Mouse (Mus musculus) left cerebral cortex, adult 2 months (tissue): Measurements from ENCODE around the gene Tspan31. TPM values are rescaled to one million over a fixed set of nuclear protein-coding genes. Genes with fewer than 3 reads are reported as not detected.

Source experiments
- DNase-seq, 2 experiments: peaks; one replicate each; pipeline ENCODE4 v3.0.0; 2021 to 2022; ENCODE audit warnings: low spot score in 2 of 2, mixed read lengths in 1 of 2; ENCODE audit errors: extremely low spot score in 1 of 2
- H3K27ac ChIP-seq: fragments of 200-600 bp; 2 replicates; pipeline ENCODE4 v1.8.1; 2022
- H3K4me3 ChIP-seq: fragments of 200-600 bp; 2 replicates; pipeline ENCODE4 v1.8.1; 2022
- CTCF ChIP-seq: fragments of 200-600 bp; IDR thresholded peaks from 2 replicates; pipeline ENCODE4 v1.8.1; 2022; ENCODE audit warnings: antibody characterized with exemption, mild to moderate bottlenecking, moderate library complexity
- intact Hi-C: fragments of 180-260 bp; cut with DNase I; formaldehyde crosslinking; loops from one replicate; pipeline ENCODE4 v1.15.1; 2025
- long read RNA-seq, 2 experiments: library from polyadenylated mRNA; stranded (forward); transcript quantifications; one replicate each; pipeline ENCODE4 v2.0.0; 2021; ENCODE audit warnings: borderline mapping rate in 2 of 2
- total RNA-seq, 2 experiments: library from RNA; stranded (reverse); gene quantifications; 2 replicates each; pipeline ENCODE4 v1.2.3; 2021

Tspan31 gene
- 10 to 100 TPM; 63.7 to 64.4 TPM for total RNA-seq
- long read RNA-seq, experiment 1, transcript Tspan31-201 (6 exons, 1,556 nt) = major isoform, 61 of 76 reads
- long read RNA-seq, experiment 1, partial matches to known transcripts = 4 of 76 reads
- long read RNA-seq, experiment 1, other reads (novel, unspliced or antisense) = 11 of 76 reads
- long read RNA-seq, experiment 2, transcript Tspan31-201 (6 exons, 1,556 nt) = major isoform, 32 of 46 reads
- long read RNA-seq, experiment 2, partial matches to known transcripts = 8 of 46 reads
- long read RNA-seq, experiment 2, other reads (novel, unspliced or antisense) = 5 of 46 reads

DNA sequence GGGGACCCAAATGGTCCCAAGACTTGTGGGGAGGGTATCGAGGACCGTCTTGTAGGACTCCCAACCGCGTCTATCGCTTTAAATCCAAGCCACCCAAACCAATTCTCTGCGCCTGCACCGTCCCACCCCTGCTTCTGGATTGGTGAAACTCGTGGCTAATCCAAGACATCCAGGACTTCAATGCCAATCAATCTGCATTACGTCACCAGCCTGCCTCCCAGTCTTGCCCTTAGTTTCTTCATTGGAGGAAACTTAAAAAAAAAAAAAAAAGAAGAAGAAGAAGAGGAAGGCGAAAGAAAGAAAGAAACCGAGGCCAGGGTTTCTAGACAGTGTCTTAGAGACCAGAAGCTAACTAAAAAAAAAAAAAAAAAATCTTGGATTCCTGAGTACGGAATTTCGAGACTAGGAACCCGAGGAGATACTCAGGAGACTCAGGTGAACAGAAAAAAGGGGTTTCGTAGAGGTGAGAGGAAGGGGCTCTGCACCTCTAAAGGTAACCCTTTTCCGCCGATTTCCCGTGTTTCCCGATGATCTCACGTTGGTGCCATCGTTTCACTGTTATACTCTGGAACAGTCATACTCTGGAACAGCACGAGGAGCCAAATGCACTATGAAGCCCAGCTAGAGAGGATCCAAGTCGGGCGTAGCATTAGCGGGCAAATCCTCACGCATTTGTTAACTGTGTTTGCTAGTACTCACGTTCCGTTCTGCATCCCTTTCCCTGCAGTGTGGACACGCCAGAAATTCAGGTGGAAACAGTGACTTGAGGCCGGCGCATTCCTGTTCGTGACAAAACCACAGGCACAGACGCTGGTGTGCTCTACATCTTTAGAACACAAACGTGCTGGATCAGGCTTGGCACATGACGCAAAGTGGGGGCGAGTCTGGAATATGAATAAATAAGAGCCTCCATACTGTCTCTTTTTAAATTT, at the start of gene Tspan31:
TSS of gene Tspan31 (minus strand) at position 75 of the 932 bp plus-strand sequence.
- Histone ChIP-seq H3K27ac (peak within 1 kb of the TSS; percentile 90), H3K4me3 (peak within 1 kb of the TSS; percentile 71)
- peak; percentile 82 to 89 for DNase-seq
- intact Hi-C loops = no loop called here
- no peak for TF ChIP-seq CTCF

DNA sequence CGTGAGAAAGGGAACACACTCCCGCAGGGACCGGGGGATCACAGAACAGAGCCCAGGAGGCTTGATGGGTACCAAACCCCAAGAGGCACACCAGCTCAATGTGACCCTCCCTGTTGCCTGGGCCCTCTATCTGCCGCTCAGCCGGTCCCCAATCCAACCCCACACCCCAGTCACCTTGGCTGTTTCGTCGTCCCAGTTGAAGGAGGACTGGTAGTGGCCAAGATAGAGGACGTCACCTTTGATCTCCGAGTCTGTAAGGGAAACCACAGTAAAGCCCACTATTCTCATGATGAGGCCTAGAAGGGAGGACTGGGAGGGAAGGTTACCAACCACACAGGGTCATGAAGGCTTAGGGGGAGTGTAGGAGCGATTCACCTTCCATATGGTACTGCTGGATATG, 49.2 kb upstream of the Tspan31 start:
- no peak overlapping the region for H3K4me3 ChIP-seq
- no peak overlapping the region for H3K27ac ChIP-seq
- DNase-seq = no peak
- intact Hi-C loops = no loop called here
- no peak for TF ChIP-seq CTCF

DNA sequence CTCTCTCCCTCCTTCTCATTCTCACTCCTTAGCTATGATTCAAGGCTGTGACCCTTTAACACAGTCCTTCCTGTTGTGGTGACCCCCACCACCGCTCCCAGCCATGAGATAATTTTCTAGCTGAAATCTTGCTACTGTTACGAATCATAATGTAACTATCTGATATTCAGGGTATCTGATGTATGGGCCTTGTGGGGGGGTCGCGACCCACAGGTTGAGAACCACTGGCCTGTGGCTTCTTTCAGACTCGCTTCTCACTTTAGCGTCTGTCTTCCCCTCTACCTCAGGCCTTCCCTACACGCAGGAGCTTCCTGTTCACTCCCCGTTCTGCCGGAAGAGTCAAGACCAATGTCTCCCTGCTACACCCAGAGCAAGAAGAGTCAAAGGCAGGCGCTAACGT, 48.4 kb upstream of the Tspan31 start:
- no peak for TF ChIP-seq CTCF
- DNase-seq = no peak
- no peak overlapping the region for H3K4me3 ChIP-seq
- no peak overlapping the region for H3K27ac ChIP-seq
- intact Hi-C loops = no loop called here

DNA sequence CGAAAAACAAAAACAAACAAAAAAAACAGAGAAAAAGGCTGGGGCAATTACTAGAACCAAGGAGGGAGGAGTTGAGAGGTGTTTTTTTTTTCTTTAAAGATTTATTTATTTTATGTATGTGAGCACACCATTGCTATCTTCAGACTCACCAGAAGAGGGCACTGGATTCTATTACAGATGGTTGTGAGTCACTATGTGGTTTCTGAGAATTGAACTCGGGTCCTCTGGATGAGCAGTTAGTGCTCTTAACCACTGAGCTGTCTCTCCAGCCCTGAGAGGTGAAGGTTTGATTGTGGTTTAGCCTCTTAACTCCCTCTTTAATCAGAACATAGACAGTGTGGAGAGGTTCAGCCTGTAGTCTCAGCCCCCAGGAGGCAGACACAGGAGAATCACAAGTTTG, 45.0 kb upstream of the Tspan31 start:
- TF ChIP-seq CTCF = peak; percentile 40
- intact Hi-C loops = no loop called here
- no peak overlapping the region for H3K27ac ChIP-seq
- H3K4me3 ChIP-seq = no peak overlapping the region
- no peak for DNase-seq

DNA sequence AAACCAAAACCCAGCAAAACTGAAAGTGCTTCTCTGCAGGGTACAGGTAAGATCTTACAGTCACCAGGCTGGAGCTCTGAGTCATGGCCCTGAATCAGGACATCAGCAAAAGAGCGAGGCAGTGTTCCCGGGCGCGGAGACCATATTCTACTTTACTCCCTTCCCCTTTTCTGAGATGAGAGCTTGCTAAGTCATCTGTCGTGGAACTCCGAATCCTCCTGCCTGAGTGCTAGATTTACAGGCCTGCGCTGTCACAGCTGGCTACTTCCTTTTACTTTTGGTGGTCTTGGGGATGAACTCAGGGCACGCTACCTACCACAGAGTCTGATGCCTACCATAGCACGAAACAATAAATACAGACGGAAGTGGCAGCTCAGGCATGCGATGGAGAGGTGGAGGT, 44.3 kb upstream of the Tspan31 start:
- no peak for TF ChIP-seq CTCF
- no peak for DNase-seq
- intact Hi-C loops = no loop called here

DNA sequence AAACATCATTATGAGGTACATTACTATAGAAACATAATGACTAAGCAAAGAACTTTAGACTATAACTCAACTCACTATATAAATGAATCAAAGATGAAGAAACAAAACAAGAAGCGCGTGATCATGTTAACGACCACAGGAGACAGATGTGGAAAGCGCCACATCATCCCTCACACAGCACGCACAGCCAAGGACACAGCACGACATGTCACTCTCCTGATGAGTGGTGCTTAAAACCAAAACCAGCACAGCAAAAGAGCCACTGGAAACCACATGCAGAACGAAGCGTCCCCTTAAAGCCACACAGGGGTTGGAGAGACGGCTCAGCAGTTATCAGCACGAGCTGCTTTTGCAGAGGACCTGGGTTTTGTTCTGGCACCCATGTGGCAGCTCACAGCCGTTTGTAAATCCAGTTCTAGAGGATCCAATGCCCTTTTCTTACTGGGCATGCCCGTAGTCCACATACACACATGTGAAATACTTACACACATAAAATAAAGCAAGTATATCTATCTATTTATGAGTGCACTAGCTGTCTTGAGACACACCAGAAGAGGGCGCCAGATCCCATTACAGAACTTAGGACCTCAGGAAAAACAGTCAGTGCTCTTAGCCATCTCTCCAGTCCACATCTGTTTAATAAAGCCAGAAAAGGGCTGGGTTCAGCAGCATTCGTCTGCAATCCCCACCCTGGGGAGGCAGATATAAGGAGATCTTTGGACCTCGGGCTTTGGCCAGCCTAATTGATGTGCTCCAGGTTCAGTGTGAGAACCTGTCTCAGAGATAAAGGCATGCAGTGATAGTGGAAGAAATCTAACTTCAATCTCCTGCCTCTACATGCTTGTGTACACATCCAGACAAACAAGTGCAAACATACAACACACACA, 41.2 kb upstream of the Tspan31 start:
- intact Hi-C loops = no loop called here
- peak; percentile 59 for TF ChIP-seq CTCF
- no peak overlapping the region for H3K27ac ChIP-seq
- no peak for DNase-seq
- H3K4me3 ChIP-seq = no peak overlapping the region

More for the DNA sequence above, 44.3 kb upstream of the Tspan31 start:
- H3K27ac ChIP-seq = no peak overlapping the region
- no peak overlapping the region for H3K4me3 ChIP-seq

DNA sequence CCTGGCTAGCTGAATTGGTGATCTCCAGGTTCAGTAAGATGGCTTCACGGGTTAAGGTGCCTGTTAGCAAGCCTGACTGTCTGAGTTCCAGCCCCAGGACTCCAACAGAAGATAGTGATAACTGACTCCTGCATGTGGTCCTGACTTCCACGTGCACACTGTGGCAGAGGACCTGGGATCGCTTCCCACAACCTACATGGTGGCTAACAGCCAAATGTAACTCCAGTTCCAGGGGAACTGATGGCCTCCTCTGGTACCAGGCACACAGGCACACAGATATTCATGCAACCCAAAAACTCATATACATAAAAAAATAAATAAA, 38.2 kb upstream of the Tspan31 start:
- no peak for DNase-seq
- TF ChIP-seq CTCF = no peak
- H3K27ac ChIP-seq = no peak overlapping the region
- H3K4me3 ChIP-seq = no peak overlapping the region
- intact Hi-C loops = no loop called here

DNA sequence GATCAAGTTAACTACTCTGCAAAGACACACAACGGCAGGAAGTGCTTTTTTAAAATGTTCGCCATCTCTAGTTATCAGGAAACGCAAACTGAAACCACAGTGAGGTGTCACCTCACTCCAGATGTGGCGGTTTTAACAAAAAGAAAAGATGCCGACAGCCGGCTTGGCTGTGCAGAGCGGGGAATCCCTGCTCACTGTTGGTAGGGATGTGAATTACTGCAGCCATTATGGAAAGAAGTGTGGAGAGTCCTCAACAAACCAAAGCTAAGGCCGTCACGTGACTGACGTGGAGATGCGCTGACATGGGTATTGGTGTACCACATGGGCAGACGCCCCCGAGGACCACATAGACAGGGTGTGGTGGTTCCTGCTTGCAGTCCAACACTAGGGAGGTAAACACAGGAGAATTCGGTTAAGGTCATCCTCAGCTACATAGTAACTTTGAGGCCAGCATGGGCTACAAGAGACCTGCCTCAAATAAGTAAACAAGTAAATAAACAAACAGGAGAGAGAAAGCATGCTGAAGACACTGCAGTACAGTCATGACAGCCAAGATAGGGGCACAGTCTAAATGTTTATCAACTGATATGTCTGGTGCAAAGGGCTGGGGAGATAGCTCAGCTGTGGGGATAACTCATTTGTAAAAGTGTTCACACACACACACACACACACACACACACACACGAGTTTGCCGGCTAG, 37.6 kb upstream of the Tspan31 start:
- intact Hi-C loops = no loop called here
- Histone ChIP-seq H3K27ac (no peak overlapping the region), H3K4me3 (no peak overlapping the region)
- TF ChIP-seq CTCF = no peak
- DNase-seq = no peak

DNA sequence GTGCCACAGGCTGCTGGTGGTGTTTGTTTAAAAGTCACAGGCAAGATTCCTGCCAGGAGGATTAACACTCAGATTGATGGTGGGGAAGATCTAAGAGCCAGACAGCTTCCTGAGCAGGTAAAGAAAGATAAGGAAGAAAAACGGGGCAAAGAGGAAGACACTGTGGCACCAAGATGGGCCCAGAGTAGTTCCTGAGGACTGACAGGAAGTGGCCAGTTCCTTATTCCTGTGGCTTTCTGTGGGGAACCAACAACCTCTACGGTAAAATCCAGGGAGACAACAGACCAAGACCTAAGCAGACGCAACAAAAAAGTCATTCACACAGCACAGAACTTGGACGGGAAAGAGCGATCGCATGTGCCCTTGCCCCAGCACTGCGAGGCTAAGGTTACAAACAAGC, 33.6 kb upstream of the Tspan31 start:
- no peak for DNase-seq
- no peak for TF ChIP-seq CTCF
- intact Hi-C loops = no loop called here
- Histone ChIP-seq H3K27ac (no peak overlapping the region), H3K4me3 (no peak overlapping the region)

DNA sequence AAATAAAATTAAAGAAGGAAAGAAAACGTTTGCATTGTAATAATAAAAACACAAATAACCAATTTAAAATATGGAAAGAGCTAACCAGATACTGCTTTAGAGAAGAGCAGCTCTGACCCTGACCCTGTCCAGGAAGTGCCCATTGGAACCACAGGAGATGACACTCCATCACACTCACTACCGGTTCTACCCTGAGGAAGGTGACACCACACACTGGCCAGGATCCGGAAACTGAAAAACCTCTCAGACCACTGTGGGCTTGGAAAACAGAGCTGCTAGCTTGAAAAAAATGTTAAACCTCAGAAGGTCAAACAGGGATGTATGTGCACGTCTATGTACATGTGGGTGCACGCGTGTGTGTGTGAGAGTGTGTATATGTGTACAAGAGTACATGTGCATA, 31.1 kb upstream of the Tspan31 start:
- no peak for TF ChIP-seq CTCF
- no peak for DNase-seq
- Histone ChIP-seq H3K27ac (no peak overlapping the region), H3K4me3 (no peak overlapping the region)
- intact Hi-C loops = no loop called here

DNA sequence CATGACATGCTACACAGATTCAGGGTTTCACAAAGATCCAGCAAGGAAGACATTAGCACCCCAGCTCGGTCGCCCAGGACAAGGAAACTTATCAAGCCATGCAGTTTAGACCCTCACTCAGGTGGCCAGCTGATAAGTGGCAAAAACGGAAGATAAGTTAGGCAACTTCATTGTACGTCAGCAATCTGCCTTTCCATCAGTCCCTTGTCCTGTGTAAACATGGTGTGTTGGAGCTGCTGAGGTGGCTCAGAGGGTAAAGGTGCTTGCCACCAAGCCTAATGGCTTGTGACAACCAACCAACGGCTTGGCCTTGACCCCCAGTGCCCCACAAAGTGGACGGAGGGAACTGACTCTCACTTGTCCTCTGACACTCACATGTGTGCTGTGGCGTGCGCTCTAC, 30.4 kb upstream of the Tspan31 start:
- no peak for TF ChIP-seq CTCF
- Histone ChIP-seq H3K4me3 (no peak overlapping the region), H3K27ac (no peak overlapping the region)
- DNase-seq = no peak
- intact Hi-C loops = no loop called here
